Mouse (Mus musculus): Measurements from ENCODE around the gene Acad9.
"Not testable (repeated sequence)": the region's sequence is repeated elsewhere in the genome, so short reads cannot be mapped to it uniquely, and the experiment has no call there.

Acad9 gene

GRCm38 (mm10) chr3:36087591-36087990 lies 21.8 kb downstream of the Acad9 start:
- no peak for DNase-seq (ENCODE audit: low spot score in 2 of 2)

DNA sequence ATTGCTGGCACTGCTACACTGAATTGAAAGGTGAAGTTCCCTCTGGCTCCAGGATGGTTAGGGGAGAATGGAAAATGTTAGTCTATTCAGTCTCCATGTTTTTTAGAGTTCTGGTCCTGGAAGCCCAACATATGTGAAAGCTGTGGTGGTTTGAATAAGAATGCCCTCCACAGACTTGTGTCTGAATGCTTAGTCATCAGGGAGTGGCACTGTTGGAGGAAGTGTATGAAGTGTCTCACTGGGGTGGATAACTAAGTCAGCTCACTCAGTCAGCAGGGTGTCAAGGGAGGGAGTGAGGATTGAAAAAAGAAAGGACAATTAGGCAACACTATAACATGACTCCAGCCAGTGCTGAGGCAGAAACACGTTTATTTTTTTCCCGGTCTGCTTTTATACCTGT lies 29.6 kb downstream of the Acad9 start:
- no peak for DNase-seq (ENCODE audit: low spot score in 2 of 2)

DNA sequence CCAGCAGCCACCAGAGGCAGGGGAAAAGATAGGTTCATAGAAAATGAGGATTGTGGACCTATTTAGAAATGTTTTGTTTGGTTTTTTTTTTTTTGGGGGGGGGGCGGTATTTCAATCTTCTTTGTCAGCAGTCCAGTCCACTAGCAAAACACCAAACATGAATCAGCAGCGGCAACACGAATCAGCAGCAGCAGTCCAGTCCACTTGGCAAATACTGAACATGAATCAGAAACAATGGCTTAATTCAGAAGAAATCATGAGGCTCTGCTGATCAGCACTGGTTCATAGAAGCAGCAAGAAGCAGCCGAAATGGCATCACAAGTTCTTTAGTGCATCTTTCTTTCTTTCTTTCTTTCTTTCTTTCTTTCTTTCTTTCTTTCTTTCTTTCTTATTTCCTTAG lies 50.3 kb downstream of the Acad9 start:
- DNase-seq (ENCODE audit: low spot score in 2 of 2), result no peak

GRCm38 (mm10) chr3:36119684-36120548 lies 54.1 kb downstream of the Acad9 start:
- no peak for DNase-seq (ENCODE audit: low spot score in 2 of 2)

DNA sequence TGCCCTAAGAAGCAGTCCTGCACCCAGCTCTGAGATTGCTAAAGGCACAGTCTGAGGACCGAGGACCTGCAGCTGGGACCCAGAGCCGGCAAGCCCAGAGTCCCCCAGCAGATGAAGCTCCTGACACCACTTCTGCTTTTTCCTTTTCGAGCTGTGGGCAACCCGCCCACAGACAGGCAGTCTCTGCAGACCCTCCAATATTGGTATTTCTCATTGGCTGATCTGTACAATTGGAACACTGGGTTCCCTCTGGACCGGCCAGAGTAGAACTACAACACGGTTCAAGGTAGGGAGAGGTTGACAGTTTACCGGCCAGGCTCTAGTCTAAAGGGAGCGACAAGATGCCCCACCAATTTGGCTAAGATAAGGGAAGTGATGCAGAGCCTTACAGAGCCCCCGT lies 60.4 kb downstream of the Acad9 start:
- DNase-seq (ENCODE audit: low spot score in 2 of 2), result not testable (repeated sequence)

DNA sequence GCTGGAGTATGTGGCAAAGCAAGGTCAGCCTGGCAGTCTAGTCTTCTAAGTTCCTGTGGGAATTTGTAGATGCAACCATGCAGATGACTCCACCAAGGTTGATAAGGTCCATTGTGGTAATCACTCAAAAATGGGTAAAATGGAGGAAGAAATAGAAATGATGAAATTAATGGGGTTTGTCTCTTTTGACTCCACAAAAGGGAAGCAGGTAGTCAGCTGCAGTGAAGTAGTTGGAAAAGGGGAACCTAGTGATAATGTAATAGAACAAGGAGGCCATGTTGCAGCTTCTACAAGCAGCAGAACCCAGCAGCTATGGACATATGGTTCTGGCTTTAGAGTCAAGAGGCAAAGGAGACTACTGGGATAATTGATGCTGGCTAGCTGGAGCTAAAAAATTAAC lies 70.4 kb downstream of the Acad9 start:
- DNase-seq (ENCODE audit: low spot score in 2 of 2), result no peak

- DNase-seq (ENCODE audit: low spot score in 2 of 2), result peak; percentile 11 to 13
Measured at GRCm38 (mm10) chr3:36137560-36137959, 71.8 kb downstream of the Acad9 start.

DNA sequence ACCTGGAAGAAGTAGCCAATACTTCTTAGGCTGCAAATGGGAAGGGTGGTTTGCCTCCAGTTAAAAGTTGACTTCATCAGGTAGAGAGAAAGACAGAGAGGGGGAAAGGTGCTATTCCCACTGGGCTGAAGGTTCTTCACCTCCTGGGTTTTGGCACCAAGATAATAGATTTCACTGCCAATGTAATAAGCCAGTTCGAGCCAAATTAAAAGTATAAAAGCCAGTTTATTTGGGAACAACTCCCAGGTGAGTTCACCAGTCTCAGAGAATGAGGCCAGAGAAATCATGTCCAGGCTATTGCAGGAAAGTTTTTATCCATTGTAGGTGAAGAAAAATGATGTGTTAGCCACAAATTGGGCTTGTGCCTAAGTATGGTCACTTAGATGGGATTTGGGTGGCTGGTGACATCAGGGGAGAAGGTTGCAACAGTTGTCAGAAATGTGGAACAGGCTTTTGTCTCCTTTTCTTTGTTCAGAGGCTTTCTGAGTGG lies 72.4 kb downstream of the Acad9 start:
- DNase-seq (ENCODE audit: low spot score in 2 of 2), result no peak

- DNase-seq (ENCODE audit: low spot score in 2 of 2), result no peak
Measured at GRCm38 (mm10) chr3:36138996-36139395, 73.2 kb downstream of the Acad9 start.
